Mouse (Mus musculus) cerebellum, adult 2 months (tissue): Measurements from ENCODE around the gene Tenm2.

Experiments
- CTCF ChIP-seq: fragments of 200-500 bp; IDR thresholded peaks from 2 replicates; pipeline ENCODE4 v1.5.1; 2011; ENCODE audit warnings: low read depth, mild to moderate bottlenecking, control low read depth, low read length, moderate library complexity, borderline replicate concordance; ENCODE audit not compliant: insufficient read depth
- POLR2A ChIP-seq: fragments of 200-500 bp; IDR thresholded peaks from 2 replicates; pipeline ENCODE4 v1.6.1; 2011; ENCODE audit warnings: low read length, control low read depth, borderline replicate concordance; ENCODE audit not compliant: insufficient read depth

- TF ChIP-seq CTCF = no peak
- TF ChIP-seq POLR2A = no peak
These were observed 930.3 kb downstream of the Tenm2 start for GRCm38 (mm10) chr11:36305348-36305950.
